Mouse (Mus musculus): ENCODE measurements around the gene Fam161a. TPM values are rescaled to one million over a fixed set of nuclear protein-coding genes. Genes with fewer than 3 reads are reported as not detected.
A peak's percentile ranks its signal among the peaks of the same experiment; 100 is the strongest.

Fam161a gene
- polyA plus RNA-seq (2017; shearing (Covaris generic)) = 1 to 10 TPM; 3.1 to 3.8 TPM

GRCm38 (mm10) chr11:23007481-23008180, at the start of gene Fam161a:
Gene Fam161a, plus strand, starts transcription at chr11:23007531.
- ATAC-seq = peak; percentile 96

- ATAC-seq = no peak
Measured at GRCm38 (mm10) chr11:22957791-22958374, 49.4 kb upstream of the Fam161a start.

GRCm38 (mm10) chr11:22962101-22962500, 45.2 kb upstream of the Fam161a start:
- no peak for ATAC-seq

- no peak for ATAC-seq
Measured at GRCm38 (mm10) chr11:22964401-22964800, 42.9 kb upstream of the Fam161a start.

- peak; percentile 46 for ATAC-seq
Measured at GRCm38 (mm10) chr11:22965503-22965902, 41.8 kb upstream of the Fam161a start.

- ATAC-seq = peak; percentile 31
Measured at GRCm38 (mm10) chr11:22969486-22969885, 37.8 kb upstream of the Fam161a start.

- ATAC-seq = no peak
Measured at GRCm38 (mm10) chr11:22970546-22970945, 36.8 kb upstream of the Fam161a start.

- peak; percentile 76 for ATAC-seq
Measured at GRCm38 (mm10) chr11:22971835-22972709, 35.3 kb upstream of the Fam161a start, which contains the start of gene Zrsr1. Gene Zrsr1, plus strand, starts transcription at chr11:22972005.

- ATAC-seq = peak; percentile 63
Measured at GRCm38 (mm10) chr11:22972746-22973526, 34.4 kb upstream of the Fam161a start.

GRCm38 (mm10) chr11:22973599-22973998, 33.7 kb upstream of the Fam161a start:
- ATAC-seq = no peak

- no peak for ATAC-seq
Measured at GRCm38 (mm10) chr11:22978215-22978614, 29.1 kb upstream of the Fam161a start.

GRCm38 (mm10) chr11:22978711-22979110, 28.6 kb upstream of the Fam161a start:
- ATAC-seq = no peak

- no peak for ATAC-seq
Measured at GRCm38 (mm10) chr11:22979221-22979620, 28.1 kb upstream of the Fam161a start.

- ATAC-seq = no peak
Measured at GRCm38 (mm10) chr11:22981041-22981440, 26.3 kb upstream of the Fam161a start.

GRCm38 (mm10) chr11:22981543-22981950, 25.8 kb upstream of the Fam161a start:
- ATAC-seq = peak; percentile 30

GRCm38 (mm10) chr11:22981984-22982757, 25.2 kb upstream of the Fam161a start, which contains the start of the genes Gm28048 and Commd1:
Gene Gm28048, minus strand, starts transcription at chr11:22982090.
Gene Commd1, minus strand, starts transcription at chr11:22982382.
- ATAC-seq = peak; percentile 93

GRCm38 (mm10) chr11:22982846-22983245, 24.5 kb upstream of the Fam161a start:
- no peak for ATAC-seq

- no peak for ATAC-seq
Measured at GRCm38 (mm10) chr11:22985510-22985909, 21.8 kb upstream of the Fam161a start.

GRCm38 (mm10) chr11:22987357-22987756, 20.0 kb upstream of the Fam161a start:
- ATAC-seq = peak; percentile 61

- ATAC-seq = no peak
Measured at GRCm38 (mm10) chr11:22989786-22990185, 17.5 kb upstream of the Fam161a start.

- ATAC-seq = peak; percentile 82
Measured at GRCm38 (mm10) chr11:22990393-22991126, 16.8 kb upstream of the Fam161a start, which contains the start of gene Cct4. Gene Cct4, plus strand, starts transcription at chr11:22990519.

Measured in CD4-positive, CD25-positive, alpha-beta regulatory T cell, adult 4 months (primary cell).